In genomic region chrX:162020039-162020566, GRCm38 (mm10) we compare ENCODE assay signal across 24 mouse cellular contexts.
"Had no signal": no experiment of that assay in that cellular context is flagged by ENCODE, and none has a peak within 500 bp of the region (broad histone marks: within the 10 kb centered on the region; RNA-seq: fewer than 3 reads in every experiment).

No protein-coding gene starts in this region.

- H3K9me3 ChIP-seq: heart, embryonic 13.5 days; heart, embryonic 15.5 days; hindbrain, embryonic 13.5 days; hindbrain, embryonic 15.5 days; kidney, embryonic 15.5 days; limb, embryonic 13.5 days; limb, embryonic 15.5 days; liver, embryonic 12.5 days had no signal

- H3K27ac ChIP-seq: heart, adult 2 months; heart, embryonic 13.5 days; heart, embryonic 15.5 days; hindbrain, embryonic 13.5 days; hindbrain, embryonic 15.5 days; hindbrain, postnatal 0 days; kidney, embryonic 15.5 days; kidney, postnatal 0 days; layer of hippocampus, adult 2 months; limb, embryonic 13.5 days; limb, embryonic 15.5 days; liver, embryonic 12.5 days; liver, embryonic 14.5 days had no signal

- H3K27me3 ChIP-seq: heart, embryonic 15.5 days had no signal

- H3K9ac ChIP-seq: heart, embryonic 13.5 days; heart, embryonic 15.5 days; hindbrain, embryonic 13.5 days; hindbrain, embryonic 15.5 days; kidney, embryonic 15.5 days; limb, embryonic 13.5 days; limb, embryonic 15.5 days; liver, embryonic 12.5 days; liver, embryonic 14.5 days had no signal

- H3K4me1 ChIP-seq: heart, embryonic 13.5 days; heart, embryonic 15.5 days; limb, embryonic 13.5 days; limb, embryonic 15.5 days; liver, embryonic 12.5 days had no signal

- H3K4me2 ChIP-seq: heart, embryonic 11.5 days; heart, embryonic 13.5 days; heart, embryonic 15.5 days; hindbrain, embryonic 13.5 days; hindbrain, embryonic 15.5 days; kidney, embryonic 15.5 days; limb, embryonic 13.5 days; limb, embryonic 15.5 days; liver, embryonic 12.5 days had no signal

- ATAC-seq: hindbrain, postnatal 0 days; liver, embryonic 12.5 days had no signal

- H3K36me3 ChIP-seq: heart, embryonic 13.5 days; heart, embryonic 15.5 days; hindbrain, embryonic 13.5 days; hindbrain, embryonic 15.5 days; kidney, embryonic 15.5 days; limb, embryonic 13.5 days; limb, embryonic 15.5 days; liver, embryonic 12.5 days had no signal

- H3K4me3 ChIP-seq: heart, adult 2 months; heart, embryonic 13.5 days; heart, embryonic 15.5 days; hindbrain, embryonic 13.5 days; hindbrain, embryonic 15.5 days; kidney, embryonic 15.5 days; layer of hippocampus, adult 2 months; limb, embryonic 13.5 days; limb, embryonic 15.5 days; liver, embryonic 12.5 days had no signal

- DNase-seq: gastrocnemius, postnatal 14 days; gastrocnemius, postnatal 36 days; heart, adult 11 months; heart, adult 2 months; heart, postnatal 14 days; heart, postnatal 36 days; kidney, adult 18-20 months; kidney, adult 9 months; kidney, postnatal 14 days; kidney, postnatal 4 days; layer of hippocampus, postnatal 36 days had no signal
